Mouse (Mus musculus) neural tube, embryonic 15.5 days (tissue): Measurements from ENCODE around the gene Dusp8. TPM values are rescaled to one million over a fixed set of nuclear protein-coding genes. Genes with fewer than 3 reads are reported as not detected.
"Not testable (repeated sequence)": the region's sequence is repeated elsewhere in the genome, so short reads cannot be mapped to it uniquely, and the experiment has no call there.

Experiments used
- ATAC-seq: fragments of 200-750 bp; cut with Nextera tagmentation; 2 replicates; pipeline ENCODE4 v1.8.0; 2017; ENCODE audit warnings: mild to moderate bottlenecking, moderate TSS enrichment, moderate library complexity; ENCODE audit not compliant: low FRiP score
- H3K27ac ChIP-seq: fragments of 300-500 bp; sonication (generic); replicated peaks from 2 replicates; pipeline ENCODE4 v1.5.1; 2015; ENCODE audit warnings: mild to moderate bottlenecking, inconsistent platforms
- H3K27me3 ChIP-seq: fragments of 300-500 bp; sonication (generic); replicated peaks from 2 replicates; pipeline ENCODE4 v1.6.1; 2015; ENCODE audit warnings: inconsistent platforms
- H3K36me3 ChIP-seq: fragments of 300-500 bp; sonication (generic); 2 replicates; pipeline ENCODE4 v1.6.1; 2015; ENCODE audit warnings: inconsistent platforms
- H3K4me1 ChIP-seq: fragments of 300-500 bp; sonication (generic); 2 replicates; pipeline ENCODE4 v1.6.1; 2015; ENCODE audit warnings: inconsistent platforms
- H3K4me2 ChIP-seq: fragments of 300-500 bp; sonication (generic); 2 replicates; pipeline ENCODE4 v1.6.1; 2015; ENCODE audit warnings: inconsistent platforms, mild to moderate bottlenecking, moderate library complexity
- H3K4me3 ChIP-seq: fragments of 300-500 bp; sonication (generic); replicated peaks from 2 replicates; pipeline ENCODE4 v1.5.1; 2015; ENCODE audit warnings: mild to moderate bottlenecking, inconsistent platforms
- H3K9ac ChIP-seq: fragments of 300-500 bp; sonication (generic); replicated peaks from 2 replicates; pipeline ENCODE4 v1.6.1; 2015; ENCODE audit warnings: mild to moderate bottlenecking, inconsistent platforms
- H3K9me3 ChIP-seq: fragments of 300-500 bp; sonication (generic); replicated peaks from 2 replicates; pipeline ENCODE4 v1.6.1; 2016; ENCODE audit warnings: inconsistent platforms
- WGBS: fragments of 180-500 bp; shearing (Covaris S2); methylation state at CpG from one replicate; pipeline ENCODE4 v1.1.7; 2015; ENCODE audit warnings: mixed read lengths; 5-methylcytosine and 5-hydroxymethylcytosine counted together
- polyA plus RNA-seq: library from polyadenylated mRNA; unstranded; fragments of >200 nt; fragmentation: Nextera tagmentation; extraction: Ambion mirVana; gene quantifications from 2 replicates; pipeline ENCODE4 v1.2.1, GENCODE M21; 2015

Gene Dusp8
- 110 and 132 TPM in 2 replicates for polyA plus RNA-seq

DNA sequence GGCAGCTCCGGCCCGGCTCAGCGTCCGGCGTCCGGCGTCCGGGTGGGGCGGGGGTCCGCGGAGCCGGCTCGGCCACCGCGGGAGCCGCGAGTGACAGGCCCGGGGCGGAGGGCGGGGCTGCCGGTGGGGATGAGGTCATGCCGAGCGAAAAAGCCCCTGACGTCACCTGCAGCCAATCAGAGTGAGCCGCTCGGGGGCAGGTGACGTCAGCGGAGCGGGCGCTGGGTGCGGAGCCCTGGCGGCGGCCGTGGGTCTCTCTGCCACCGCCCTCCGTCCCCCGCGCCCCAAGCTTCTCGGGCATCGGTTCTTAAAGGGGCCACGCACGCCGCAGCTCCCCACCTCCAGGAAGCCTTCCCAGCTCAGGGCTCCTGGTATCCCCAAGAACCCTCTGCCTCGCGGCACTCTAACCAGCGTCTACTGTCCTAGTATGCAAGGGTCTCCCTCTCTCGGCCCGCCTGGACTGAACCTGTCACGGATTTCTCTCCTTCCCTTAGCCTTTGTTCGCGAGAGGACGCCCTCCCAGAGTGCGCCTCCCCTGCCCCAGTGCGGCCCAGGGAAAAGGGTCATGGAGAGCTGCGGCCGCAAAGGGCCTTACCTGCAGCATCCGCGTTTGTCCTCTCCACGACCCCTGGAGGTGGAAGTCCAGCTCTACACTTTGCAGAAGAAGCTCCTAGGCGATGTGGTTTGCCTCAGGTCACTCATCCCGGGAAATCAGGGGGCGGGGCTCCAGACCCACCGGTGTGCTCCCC, at the start of gene Dusp8:
Dusp8 (minus strand) TSS at position 661 of the 749 bp plus-strand sequence.
- peak; percentile 87 for ATAC-seq
- H3K4me1 ChIP-seq: peaks cover 55% of the 10 kb centered on the region

DNA sequence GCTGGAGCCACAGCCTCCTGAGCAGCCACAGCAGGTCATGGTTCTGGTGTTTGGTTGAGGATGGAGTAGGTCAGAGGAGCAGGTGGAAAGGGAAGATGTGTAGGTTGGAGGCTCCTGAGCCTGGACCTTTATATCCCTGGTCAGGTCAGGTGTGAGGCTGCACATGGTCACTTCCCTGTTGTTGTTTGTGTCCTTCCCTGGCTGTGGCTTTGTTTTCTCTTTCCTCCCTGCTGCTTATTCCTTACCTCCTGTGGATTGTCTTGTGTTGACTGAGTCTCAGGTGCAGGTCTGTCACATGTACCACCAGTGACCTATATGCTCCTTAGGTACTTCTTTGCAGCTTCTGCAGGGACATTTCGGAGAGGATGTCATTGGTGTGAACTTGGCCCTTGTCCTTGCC, 48.9 kb upstream of the Dusp8 start, which contains the start of gene Gm45337:
Gm45337 (minus strand) TSS at position 101 of the 400 bp plus-strand sequence.
- Histone ChIP-seq H3K4me3 (no peak within 1 kb of the TSS), H3K27me3 (0 out of 2 replicates have a peak, but pooled peaks cover 3% of the 10 kb centered on the region), H3K36me3 (no peaks in the 10 kb centered on the region), H3K9me3 (no peaks in the 10 kb centered on the region), H3K4me1 (no peaks in the 10 kb centered on the region), H3K27ac (no peak within 1 kb of the TSS), H3K4me2 (no peak within 1 kb of the TSS), H3K9ac (no peak within 1 kb of the TSS)
- ATAC-seq: no peak
- 90% methylated on average over 1 of the region's 1 CpGs for WGBS

More for the DNA sequence above, at the start of gene Dusp8:
- H3K4me3 ChIP-seq: peak within 1 kb of the TSS; percentile 70
- H3K27ac ChIP-seq: peak within 1 kb of the TSS; percentile 93
- 0 out of 2 replicates have a peak, but pooled peaks cover 2% of the 10 kb centered on the region for H3K27me3 ChIP-seq
- no peaks in the 10 kb centered on the region for H3K9me3 ChIP-seq
- peak within 1 kb of the TSS; percentile 95 for H3K4me2 ChIP-seq
- WGBS: under 1% methylated on average over 55 of the region's 63 CpGs
- H3K36me3 ChIP-seq: no peaks in the 10 kb centered on the region
- H3K9ac ChIP-seq: peak within 1 kb of the TSS; percentile 96

DNA sequence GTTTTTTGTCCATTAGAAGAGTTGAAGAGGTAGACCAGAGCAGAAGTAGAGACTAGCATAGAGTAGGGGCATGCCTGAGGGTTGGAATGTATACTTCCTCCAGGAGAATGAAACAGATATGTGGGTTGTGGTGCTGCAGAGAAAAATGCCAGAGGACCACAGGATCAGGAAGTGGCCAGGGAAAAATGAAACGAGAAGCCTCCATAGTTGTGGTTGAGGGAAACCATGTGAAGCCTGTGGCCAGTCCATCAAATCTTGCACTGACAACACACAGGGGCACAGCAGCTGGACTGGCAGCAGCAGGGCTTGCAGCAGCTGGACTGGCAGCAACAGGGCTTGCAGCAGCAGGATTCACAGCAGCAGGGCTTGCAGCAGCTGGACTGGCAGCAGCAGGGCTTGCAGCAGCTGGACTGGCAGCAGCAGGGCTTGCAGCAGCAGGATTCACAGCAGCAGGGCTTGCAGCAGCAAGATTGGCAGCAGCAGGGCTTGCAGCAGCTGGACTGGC, 47.9 kb upstream of the Dusp8 start:
- H3K4me3 ChIP-seq, H3K27ac ChIP-seq, H3K27me3 ChIP-seq, H3K4me1 ChIP-seq, ATAC-seq, H3K9me3 ChIP-seq, H3K36me3 ChIP-seq, H3K4me2 ChIP-seq, H3K9ac ChIP-seq: not testable (repeated sequence)
- 61% methylated on average over 1 of the region's 1 CpGs for WGBS

DNA sequence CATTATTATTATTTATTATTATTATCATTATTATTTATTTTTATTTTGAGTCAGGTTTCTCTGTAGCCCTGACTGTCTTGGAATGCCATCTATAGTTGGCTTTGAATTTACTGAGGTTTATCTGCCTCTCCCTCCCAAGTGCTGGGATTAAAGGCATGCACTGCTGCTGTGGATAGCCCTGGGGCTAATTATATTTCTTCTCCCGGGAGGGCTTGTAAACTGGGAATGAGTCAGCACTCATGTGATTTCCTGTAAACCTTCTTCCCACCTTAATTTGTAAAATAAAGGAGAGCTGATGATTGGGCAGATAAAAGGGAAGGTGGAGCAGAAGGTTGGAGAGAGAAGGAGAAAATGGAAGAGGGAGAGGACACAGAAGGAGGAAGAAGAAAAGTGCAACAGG, 45.1 kb upstream of the Dusp8 start:
- Histone ChIP-seq H3K9me3 (no peaks in the 10 kb centered on the region), H3K27me3 (0 out of 2 replicates have a peak, but pooled peaks cover 3% of the 10 kb centered on the region), H3K27ac (no peak overlapping the region), H3K4me1 (no peaks in the 10 kb centered on the region), H3K9ac (no peak overlapping the region), H3K4me2 (no peak overlapping the region), H3K4me3 (no peak overlapping the region), H3K36me3 (no peaks in the 10 kb centered on the region)
- ATAC-seq: no peak
- WGBS: 19% methylated on average over 1 of the region's 1 CpGs

DNA sequence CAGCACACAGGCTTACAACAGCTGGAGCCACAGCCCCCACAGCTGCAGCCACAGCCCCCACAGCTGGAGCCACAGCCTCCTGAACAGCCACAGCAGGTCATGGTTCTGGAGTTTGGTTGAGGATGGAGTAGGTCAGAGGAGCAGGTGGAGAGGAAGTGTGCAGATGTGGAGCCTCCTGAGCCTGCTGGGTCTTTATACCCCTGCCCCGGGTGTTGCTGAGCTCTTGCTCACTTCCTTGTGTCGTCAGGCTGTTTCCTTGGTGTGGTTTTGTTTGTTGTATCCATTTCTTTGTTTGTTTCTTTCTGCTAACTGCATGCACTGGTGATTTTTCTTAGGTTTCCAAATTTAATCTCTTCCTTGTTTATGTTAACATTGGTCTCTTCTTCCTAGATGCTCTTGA, 40.3 kb upstream of the Dusp8 start, which contains the start of gene Gm39115:
Gm39115 (minus strand) TSS at position 101 of the 400 bp plus-strand sequence.
- not testable (repeated sequence) for H3K4me3 ChIP-seq, H3K9ac ChIP-seq, H3K9me3 ChIP-seq, H3K27ac ChIP-seq, H3K27me3 ChIP-seq, H3K36me3 ChIP-seq, ATAC-seq, H3K4me2 ChIP-seq, H3K4me1 ChIP-seq
- whole genome bisulfite sequencing: 65% methylated on average over 2 of the region's 2 CpGs

DNA sequence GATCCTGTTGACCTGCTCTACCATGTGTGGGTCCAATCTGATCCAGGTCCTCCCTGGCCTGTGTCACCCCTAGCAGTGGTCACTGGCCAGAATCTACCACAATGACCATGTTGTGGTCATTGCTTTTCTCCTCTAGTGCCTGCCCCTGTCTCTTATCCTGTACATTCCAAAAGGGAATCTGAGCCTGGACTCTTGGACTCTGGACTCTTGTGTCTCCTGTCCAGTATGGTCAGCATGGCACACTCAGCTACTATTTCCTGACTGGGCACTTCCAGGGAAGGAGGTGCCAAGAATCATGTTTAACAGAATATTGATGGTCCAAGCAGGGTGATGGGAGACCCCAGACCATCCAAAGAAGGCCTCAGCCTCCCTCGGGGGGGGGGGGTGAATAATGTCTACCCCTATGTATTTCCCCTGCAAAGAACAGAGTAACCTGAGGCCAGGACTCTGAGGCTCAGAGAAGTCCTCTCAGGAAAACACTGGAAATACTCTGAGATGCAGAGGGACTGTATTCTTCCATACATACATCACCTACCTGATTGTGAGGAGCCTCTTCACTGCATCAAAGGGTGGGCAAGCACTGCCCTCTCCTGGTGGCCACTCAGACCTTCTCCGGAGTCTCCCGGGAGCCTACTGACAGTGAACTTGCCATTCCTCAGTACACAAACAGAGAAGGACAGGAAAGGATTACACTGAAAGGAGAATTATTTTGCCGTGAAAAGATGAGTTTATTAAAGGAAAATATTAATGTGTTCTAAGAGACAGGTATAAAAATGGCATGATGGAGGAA, 38.8 kb upstream of the Dusp8 start:
- H3K4me2 ChIP-seq: no peak overlapping the region
- WGBS: 49% methylated on average over 4 of the region's 4 CpGs
- H3K4me3 ChIP-seq: no peak overlapping the region
- H3K9me3 ChIP-seq: no peaks in the 10 kb centered on the region
- H3K36me3 ChIP-seq: no peaks in the 10 kb centered on the region
- H3K9ac ChIP-seq: no peak overlapping the region
- no peak for ATAC-seq
- H3K27ac ChIP-seq: no peak overlapping the region
- H3K27me3 ChIP-seq: no peaks in the 10 kb centered on the region
- no peaks in the 10 kb centered on the region for H3K4me1 ChIP-seq

DNA sequence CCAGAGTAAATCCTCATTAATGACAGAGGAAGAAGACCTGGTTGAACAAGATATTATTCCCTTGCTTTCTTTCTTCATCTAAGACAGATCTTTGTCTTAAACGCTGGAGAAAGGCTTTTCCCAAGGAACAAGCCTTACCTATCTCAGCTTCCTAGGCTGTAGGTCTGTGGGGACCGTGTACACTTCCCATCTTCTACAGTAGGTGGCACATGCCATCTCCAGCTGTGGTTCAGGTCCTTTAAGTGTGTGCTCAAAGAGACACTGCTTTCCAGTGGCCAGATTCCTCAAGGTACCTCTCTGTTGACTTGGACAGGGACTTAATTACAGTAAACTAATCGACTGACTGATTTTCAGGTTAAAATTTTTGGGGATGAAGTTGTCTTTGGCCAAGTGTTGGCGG, 33.2 kb upstream of the Dusp8 start:
- H3K4me2 ChIP-seq: no peak overlapping the region
- 67% methylated on average over 4 of the region's 4 CpGs for WGBS
- no peaks in the 10 kb centered on the region for H3K36me3 ChIP-seq
- H3K4me1 ChIP-seq: no peaks in the 10 kb centered on the region
- no peaks in the 10 kb centered on the region for H3K27me3 ChIP-seq
- no peaks in the 10 kb centered on the region for H3K9me3 ChIP-seq
- H3K27ac ChIP-seq: no peak overlapping the region
- no peak overlapping the region for H3K4me3 ChIP-seq
- no peak for ATAC-seq
- no peak overlapping the region for H3K9ac ChIP-seq

DNA sequence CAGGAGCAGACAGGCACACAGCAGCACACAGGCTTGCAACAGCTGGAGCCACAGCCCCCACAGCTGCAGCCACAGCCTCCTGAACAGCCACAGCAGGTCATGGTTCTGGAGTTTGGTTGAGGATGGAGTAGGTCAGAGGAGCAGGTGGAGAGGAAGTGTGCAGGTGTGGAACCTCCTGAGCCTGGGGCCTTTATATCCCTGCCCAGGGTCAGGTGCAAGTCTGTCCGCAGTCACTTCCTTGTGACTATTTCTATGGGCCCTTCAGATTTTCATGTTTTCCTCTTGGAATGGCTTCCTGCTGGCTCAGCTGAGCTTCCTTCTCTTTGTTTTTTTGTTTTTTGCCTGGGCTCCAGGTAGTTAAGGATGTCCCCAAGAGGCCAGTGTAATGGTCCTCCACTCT, 25.0 kb upstream of the Dusp8 start, which contains the start of gene Gm45618:
Gm45618 (minus strand) TSS at position 101 of the 400 bp plus-strand sequence.
- not testable (repeated sequence) for H3K27ac ChIP-seq, H3K4me2 ChIP-seq, H3K9ac ChIP-seq, H3K4me1 ChIP-seq, H3K36me3 ChIP-seq, H3K9me3 ChIP-seq, H3K4me3 ChIP-seq, H3K27me3 ChIP-seq, ATAC-seq
- WGBS: 87% methylated on average over 1 of the region's 1 CpGs

DNA sequence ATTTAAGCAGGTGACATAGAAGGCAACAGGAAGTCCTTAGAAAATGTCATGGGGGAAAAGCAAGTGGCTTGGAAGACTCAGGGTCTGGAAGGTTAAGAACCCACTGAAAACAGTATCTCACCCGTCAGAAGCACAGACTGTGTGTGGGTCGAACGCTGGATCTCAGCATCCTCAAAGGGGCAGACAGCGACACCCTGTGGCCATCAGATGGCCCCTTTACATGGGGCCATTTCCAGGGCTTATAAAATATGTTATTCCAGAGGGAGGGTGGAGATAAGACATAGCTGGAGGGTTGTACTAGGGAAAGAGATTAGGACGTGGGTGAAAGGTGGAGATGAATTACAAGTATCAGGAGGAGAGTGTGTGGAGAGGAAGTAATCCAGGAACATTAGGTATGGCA, 24.0 kb upstream of the Dusp8 start:
- no peak overlapping the region for H3K9ac ChIP-seq
- 25% methylated on average over 5 of the region's 5 CpGs for WGBS
- no peak overlapping the region for H3K4me3 ChIP-seq
- H3K27me3 ChIP-seq: no peaks in the 10 kb centered on the region
- H3K4me2 ChIP-seq: no peak overlapping the region
- H3K9me3 ChIP-seq: no peaks in the 10 kb centered on the region
- no peak for ATAC-seq
- H3K36me3 ChIP-seq: no peaks in the 10 kb centered on the region
- H3K27ac ChIP-seq: no peak overlapping the region
- no peaks in the 10 kb centered on the region for H3K4me1 ChIP-seq

DNA sequence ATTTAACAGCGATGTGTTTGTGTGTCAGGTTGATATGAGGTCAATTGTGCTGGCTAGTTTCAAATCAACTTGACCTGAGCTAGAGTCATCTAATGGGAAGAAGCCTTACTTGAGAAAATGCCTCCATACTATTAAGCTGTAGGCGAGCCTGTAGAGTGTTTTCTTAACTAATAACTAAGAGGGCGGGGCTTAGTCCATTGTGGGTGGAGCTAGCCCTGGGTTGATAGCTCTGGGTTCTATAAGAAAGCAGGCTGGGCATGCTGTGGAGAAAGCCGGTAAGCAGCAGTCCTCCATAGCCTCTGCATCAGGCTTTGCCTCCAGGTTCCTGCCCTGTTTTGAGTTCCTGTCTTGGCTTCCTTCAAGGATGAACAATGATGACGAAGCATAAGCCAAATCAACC, 9.1 kb upstream of the Dusp8 start:
- H3K4me1 ChIP-seq: 0 out of 2 replicates have a peak, but pooled peaks cover 2% of the 10 kb centered on the region
- H3K36me3 ChIP-seq: no peaks in the 10 kb centered on the region
- H3K9ac ChIP-seq: no peak overlapping the region
- H3K27ac ChIP-seq: no peak overlapping the region
- WGBS: 62% methylated on average over 5 of the region's 5 CpGs
- H3K4me3 ChIP-seq: no peak overlapping the region
- ATAC-seq: no peak
- no peak overlapping the region for H3K4me2 ChIP-seq
- H3K9me3 ChIP-seq: no peaks in the 10 kb centered on the region
- no peaks in the 10 kb centered on the region for H3K27me3 ChIP-seq

DNA sequence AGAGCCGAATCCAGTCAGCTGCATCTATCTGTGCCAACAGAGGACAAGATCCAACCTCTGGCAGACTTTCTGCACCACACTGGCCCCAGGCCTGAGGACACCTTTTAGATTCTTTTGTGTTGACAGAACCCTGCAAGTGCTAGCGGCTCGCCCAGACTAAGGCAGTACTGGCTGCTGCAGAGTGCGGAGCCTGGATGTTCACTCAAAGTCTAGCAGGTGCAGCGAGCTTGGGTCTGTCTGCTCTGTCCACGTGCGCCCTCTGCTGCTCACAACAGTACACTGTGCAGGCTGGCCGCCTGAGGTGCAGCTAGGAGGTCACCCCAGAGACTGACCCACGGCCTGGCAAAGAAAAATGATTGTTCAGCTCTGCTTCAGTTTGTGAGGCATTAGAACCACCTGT, 2.1 kb upstream of the Dusp8 start:
- Histone ChIP-seq H3K4me3 (no peak overlapping the region), H3K4me1 (peaks cover 30% of the 10 kb centered on the region), H3K9me3 (no peaks in the 10 kb centered on the region), H3K9ac (0 out of 2 replicates have a peak overlapping the region, but pooled peaks have one; percentile 26), H3K36me3 (no peaks in the 10 kb centered on the region), H3K27me3 (0 out of 2 replicates have a peak, but pooled peaks cover 2% of the 10 kb centered on the region), H3K27ac (no peak overlapping the region), H3K4me2 (peak overlapping the region; percentile 35)
- WGBS: 8% methylated on average over 9 of the region's 9 CpGs
- ATAC-seq: peak; percentile 46
